Mouse (Mus musculus): ENCODE results near the gene Ddr2. TPM values are rescaled to one million over a fixed set of nuclear protein-coding genes. Genes with fewer than 3 reads are reported as not detected.

Gene Ddr2
- total RNA-seq, 2 experiments from 2014 or later = 3.3 to 6.7 TPM

Other genes starting within 250 kb of the Ddr2 start
- gene Ccdc190, start 182.1 kb downstream of the Ddr2 start, total RNA-seq (2021) = 10 to 100 TPM; 16.0 to 16.6 TPM
- 10 to 100 TPM; 14.4 to 14.5 TPM for gene Hsd17b7, start 141.5 kb downstream of the Ddr2 start, total RNA-seq (2021)
- 10 to 100 TPM; 62.7 to 63.2 TPM for gene Uap1, start 64.2 kb upstream of the Ddr2 start, total RNA-seq (2021)
- gene Uhmk1, start 104.6 kb upstream of the Ddr2 start, total RNA-seq (2021) = 100 to 1,000 TPM; 135 to 137 TPM
- not detected for gene Sh2d1b2, start 122.0 kb upstream of the Ddr2 start, total RNA-seq (2021)
- not detected for gene Sh2d1b1, start 166.6 kb upstream of the Ddr2 start, total RNA-seq (2021)
- gene Gm7694, start 195.6 kb upstream of the Ddr2 start, total RNA-seq (2021) = 1 to 10 TPM; 1.5 to 4.1 TPM
- gene Spata46, start 198.0 kb upstream of the Ddr2 start, total RNA-seq (2021) = not detected